Mouse (Mus musculus) small intestine, adult 2 months (tissue): ENCODE results near the gene Gnpat. TPM values are rescaled to one million over a fixed set of nuclear protein-coding genes. Genes with fewer than 3 reads are reported as not detected.

ENCODE experiments used
- H3K27ac ChIP-seq: fragments of 200-500 bp; 2 replicates; pipeline ENCODE4 v1.5.1; 2012; ENCODE audit warnings: low read depth, low read length, control low read depth, inconsistent platforms; ENCODE audit not compliant: insufficient read depth
- H3K27me3 ChIP-seq: fragments of 200-500 bp; 2 replicates; pipeline ENCODE4 v1.6.1; 2012; ENCODE audit warnings: mild to moderate bottlenecking, moderate library complexity, low read length, inconsistent platforms; ENCODE audit not compliant: control insufficient read depth, insufficient read depth
- H3K36me3 ChIP-seq: fragments of 200-500 bp; 2 replicates; pipeline ENCODE4 v1.6.1; 2012; ENCODE audit warnings: mild to moderate bottlenecking, low read length, control low read depth, inconsistent platforms; ENCODE audit not compliant: control insufficient read depth, insufficient read depth
- H3K4me1 ChIP-seq: fragments of 200-500 bp; 2 replicates; pipeline ENCODE4 v1.6.1; 2012; ENCODE audit warnings: low read length, inconsistent platforms, mixed read lengths; ENCODE audit not compliant: control insufficient read depth, insufficient read depth, insufficient read length
- H3K4me3 ChIP-seq: fragments of 200-500 bp; 2 replicates; pipeline ENCODE4 v1.5.1; 2012; ENCODE audit warnings: low read depth, mild to moderate bottlenecking, control low read depth, inconsistent platforms, low read length, moderate library complexity
- CTCF ChIP-seq: fragments of 200-500 bp; IDR thresholded peaks from 2 replicates; pipeline ENCODE4 v1.5.1; 2012; ENCODE audit warnings: low read depth, mild to moderate bottlenecking, control low read depth, inconsistent platforms, low read length, moderate library complexity, mixed read lengths; ENCODE audit not compliant: insufficient replicate concordance, insufficient read length; ENCODE audit errors: extremely low read depth
- POLR2A ChIP-seq: fragments of 200-500 bp; IDR thresholded peaks from 2 replicates; pipeline ENCODE4 v1.6.1; 2012; ENCODE audit warnings: low read depth, mild to moderate bottlenecking, control low read depth, inconsistent platforms, low read length, moderate library complexity
- WGBS: fragments of 180-500 bp; shearing (Covaris S2); methylation state at CpG from one replicate; pipeline ENCODE4 v1.1.7; 2018; 5-methylcytosine and 5-hydroxymethylcytosine counted together
- polyA plus RNA-seq: library from polyadenylated mRNA; depleted of rRNA; stranded (reverse); fragments of >200 nt; gene quantifications from 2 replicates; pipeline ENCODE4 v1.2.3, GENCODE M21; 2012

The Gnpat gene
- polyA plus RNA-seq, 1 experiment, result 17.6 TPM

DNA sequence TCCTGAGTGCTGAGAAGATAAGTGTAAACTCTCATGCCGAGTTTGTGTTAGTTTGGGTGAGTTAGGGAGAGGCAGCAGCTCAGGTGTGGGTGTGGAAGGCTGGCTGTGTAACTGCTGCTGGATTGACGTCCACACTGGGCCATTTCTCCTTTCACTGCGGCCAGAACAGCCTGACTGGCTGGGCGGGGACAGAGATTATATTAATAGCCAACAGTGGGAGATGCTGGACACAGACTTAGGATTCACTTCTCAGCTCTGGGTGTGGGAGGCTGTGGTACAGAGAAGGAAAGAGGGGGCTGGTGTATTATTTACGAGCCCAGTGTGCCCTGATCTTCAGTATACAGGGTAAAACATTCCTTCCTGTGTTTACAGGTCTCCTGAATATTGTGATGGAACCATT lies 15.3 kb downstream of the Gnpat start:
- H3K4me1 ChIP-seq, result no peaks in the 10 kb centered on the region
- WGBS, result 80% methylated on average over 5 of the region's 5 CpGs
- TF ChIP-seq CTCF, result no peak
- no peak for TF ChIP-seq POLR2A
- no peak overlapping the region for H3K4me3 ChIP-seq
- no peaks in the 10 kb centered on the region for H3K27me3 ChIP-seq
- peaks cover 70% of the 10 kb centered on the region for H3K36me3 ChIP-seq
- no peak overlapping the region for H3K27ac ChIP-seq

DNA sequence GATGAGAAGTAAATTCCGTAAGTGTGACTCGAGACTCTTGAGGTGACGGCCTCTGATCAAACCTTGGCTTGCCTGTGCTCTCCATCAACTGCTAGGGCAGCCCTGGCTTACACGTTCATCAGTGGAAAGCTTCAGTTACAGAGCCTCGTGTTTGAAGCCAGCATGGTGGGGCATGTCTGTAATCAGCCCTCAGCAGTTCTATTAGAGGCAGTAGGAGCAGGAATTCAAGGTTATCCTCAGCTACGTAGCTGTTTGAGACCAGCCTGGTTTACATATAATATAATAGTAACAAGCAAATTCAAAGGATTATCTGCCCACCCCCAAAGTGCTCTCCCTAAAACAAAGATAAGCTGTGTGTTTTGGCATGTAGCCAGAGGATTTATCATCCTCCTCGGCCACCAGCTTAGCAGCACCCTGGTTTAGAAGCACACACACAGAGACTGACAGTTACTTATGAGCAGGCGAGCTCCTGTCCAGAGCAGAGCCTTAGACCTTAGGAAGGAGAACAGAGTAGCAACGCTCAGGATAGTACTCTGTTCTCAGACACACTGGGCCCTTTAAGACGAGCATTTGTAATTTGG lies 16.2 kb downstream of the Gnpat start:
- WGBS, result 68% methylated on average over 10 of the region's 10 CpGs
- Histone ChIP-seq H3K4me1 (no peaks in the 10 kb centered on the region), H3K27me3 (no peaks in the 10 kb centered on the region), H3K36me3 (peaks cover 71% of the 10 kb centered on the region), H3K4me3 (no peak overlapping the region), H3K27ac (no peak overlapping the region)
- TF ChIP-seq POLR2A (no peak), CTCF (no peak)

DNA sequence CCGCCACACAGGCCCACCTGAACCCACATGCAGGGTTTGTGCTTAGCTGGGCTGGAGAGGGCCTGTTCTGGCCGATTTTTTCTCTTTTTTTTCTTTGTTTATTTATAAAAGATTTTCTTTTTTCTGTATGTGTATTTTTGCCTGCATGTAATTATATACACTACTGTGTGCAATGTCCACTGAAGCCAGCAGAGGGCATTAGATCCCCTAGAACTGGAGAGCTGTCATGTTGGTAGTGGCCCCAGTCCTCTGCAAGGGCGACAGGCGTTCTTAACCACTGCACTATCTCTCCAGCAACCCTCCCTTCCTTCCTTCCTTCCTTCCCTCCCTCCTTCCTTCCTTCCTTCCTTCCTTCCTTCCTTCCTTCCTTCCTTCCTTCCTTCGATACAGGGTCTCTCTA lies 25.6 kb downstream of the Gnpat start:
- peaks cover 55% of the 10 kb centered on the region for H3K36me3 ChIP-seq
- no peak overlapping the region for H3K4me3 ChIP-seq
- 98% methylated on average over 5 of the region's 5 CpGs for WGBS
- TF ChIP-seq POLR2A (no peak), CTCF (no peak)
- H3K27ac ChIP-seq, result no peak overlapping the region
- no peaks in the 10 kb centered on the region for H3K4me1 ChIP-seq
- H3K27me3 ChIP-seq, result no peaks in the 10 kb centered on the region

DNA sequence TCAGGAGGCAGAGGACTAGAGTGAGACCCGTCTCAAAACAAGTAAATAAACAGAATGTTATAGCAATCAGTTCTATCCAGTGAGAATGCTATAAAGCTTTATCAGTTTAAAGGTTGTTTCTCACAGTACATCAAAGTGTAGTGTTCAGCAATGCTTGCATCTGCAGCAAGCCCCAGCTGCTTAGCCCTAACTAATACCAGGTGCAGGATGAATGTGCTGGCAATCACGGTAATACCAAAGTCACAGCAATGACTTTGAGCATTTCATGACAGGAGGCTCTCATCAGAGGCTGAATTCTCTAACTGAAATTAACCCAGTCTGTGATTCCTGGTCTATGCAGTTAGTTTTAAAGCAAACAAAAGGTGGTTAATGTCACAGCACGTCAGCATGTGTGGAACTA lies 29.8 kb downstream of the Gnpat start:
- no peaks in the 10 kb centered on the region for H3K27me3 ChIP-seq
- TF ChIP-seq CTCF, result no peak
- TF ChIP-seq POLR2A, result no peak
- peaks cover 34% of the 10 kb centered on the region for H3K36me3 ChIP-seq
- H3K4me1 ChIP-seq, result peaks cover 13% of the 10 kb centered on the region
- no peak overlapping the region for H3K27ac ChIP-seq
- H3K4me3 ChIP-seq, result no peak overlapping the region
- 50% methylated on average over 3 of the region's 3 CpGs for WGBS

DNA sequence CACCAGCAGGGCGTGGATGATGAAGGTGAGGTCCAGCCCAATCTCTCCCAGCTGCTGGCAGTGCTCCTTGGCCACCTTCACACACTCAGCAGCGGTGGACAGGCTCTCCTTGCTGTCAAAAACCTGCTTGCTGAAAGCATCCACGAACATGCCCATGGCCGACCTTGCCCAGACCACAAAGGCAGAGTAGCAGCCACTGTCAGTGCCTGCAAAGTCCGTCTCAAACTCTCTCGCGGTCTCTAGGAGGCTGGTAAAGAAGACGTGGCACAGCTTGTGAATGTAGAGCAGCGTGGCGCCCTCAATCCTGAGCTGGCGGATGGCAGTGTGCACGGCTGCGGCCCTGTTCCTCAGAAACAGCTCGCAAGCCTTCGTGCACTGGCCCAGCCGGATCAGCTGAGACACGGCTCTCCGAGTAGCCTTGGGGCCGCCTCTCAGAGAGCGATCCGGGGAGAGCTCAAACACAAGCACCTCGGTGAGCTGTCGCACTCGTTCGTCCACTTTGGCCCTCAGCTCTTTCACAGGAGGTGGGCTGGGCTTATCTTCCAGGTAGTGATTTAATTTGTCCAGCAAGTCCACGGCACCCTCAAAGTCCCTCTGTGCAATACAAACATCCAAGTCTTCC lies 33.3 kb downstream of the Gnpat start:
- TF ChIP-seq POLR2A (no peak), CTCF (no peak)
- Histone ChIP-seq H3K4me3 (peak overlapping the region; percentile 81), H3K36me3 (peaks cover 27% of the 10 kb centered on the region), H3K27ac (no peak overlapping the region), H3K27me3 (no peaks in the 10 kb centered on the region), H3K4me1 (peaks cover 19% of the 10 kb centered on the region)
- WGBS, result 47% methylated on average over 26 of the region's 26 CpGs

DNA sequence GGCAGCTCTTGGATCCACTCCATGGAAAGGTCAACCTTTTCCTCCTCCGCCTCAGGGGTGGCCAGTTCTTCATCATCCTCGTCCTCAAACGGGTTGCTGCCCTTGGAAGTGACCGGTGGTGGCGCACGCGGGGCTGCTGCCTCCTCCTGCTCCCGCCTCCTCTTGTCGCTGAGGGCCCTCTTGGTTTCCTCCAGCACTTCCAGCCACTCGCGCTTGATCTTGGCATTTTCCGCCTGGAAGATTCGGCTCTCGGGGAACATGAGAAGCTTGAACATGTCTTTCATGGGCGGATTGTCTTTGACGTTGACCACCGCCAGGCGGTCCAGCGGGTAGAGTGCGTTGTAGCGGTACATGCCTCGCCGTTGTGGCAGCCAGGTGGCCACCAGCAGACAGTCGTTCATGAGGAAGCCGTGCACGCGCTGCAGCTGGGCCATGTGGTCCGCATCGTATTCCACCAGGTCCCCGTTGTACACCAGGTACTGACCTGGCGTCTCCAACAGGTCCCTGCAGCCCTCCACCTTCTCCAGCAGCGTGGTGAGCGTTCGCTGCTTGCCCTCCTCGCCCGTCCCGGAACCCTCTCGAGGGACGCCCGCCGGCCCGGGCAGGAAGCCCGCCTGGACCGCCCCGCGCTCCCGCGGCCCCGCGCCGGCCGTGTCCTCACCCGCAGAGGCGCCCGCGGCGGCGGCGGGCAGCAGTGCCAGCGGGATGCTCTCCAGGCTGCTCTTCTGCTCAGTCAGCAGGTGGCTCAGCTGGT lies 34.0 kb downstream of the Gnpat start:
- Histone ChIP-seq H3K36me3 (peaks cover 30% of the 10 kb centered on the region), H3K27me3 (no peaks in the 10 kb centered on the region), H3K4me3 (peak overlapping the region; percentile 81), H3K4me1 (peaks cover 19% of the 10 kb centered on the region), H3K27ac (peak overlapping the region; percentile 79)
- under 1% methylated on average over 60 of the region's 60 CpGs for WGBS
- TF ChIP-seq CTCF (peak; percentile 65), POLR2A (no peak)
